Mouse (Mus musculus) c-Kit-positive CD71-negative TER-119-negative erythroid progenitor cells, embryonic 14.5 days (primary cell): ENCODE data around the gene Filip1.

Source experiments
- DNase-seq: peaks from one replicate; pipeline ENCODE4 v3.0.0-alpha.2; 2013; ENCODE audit warnings: low read depth

Gene Filip1

DNA sequence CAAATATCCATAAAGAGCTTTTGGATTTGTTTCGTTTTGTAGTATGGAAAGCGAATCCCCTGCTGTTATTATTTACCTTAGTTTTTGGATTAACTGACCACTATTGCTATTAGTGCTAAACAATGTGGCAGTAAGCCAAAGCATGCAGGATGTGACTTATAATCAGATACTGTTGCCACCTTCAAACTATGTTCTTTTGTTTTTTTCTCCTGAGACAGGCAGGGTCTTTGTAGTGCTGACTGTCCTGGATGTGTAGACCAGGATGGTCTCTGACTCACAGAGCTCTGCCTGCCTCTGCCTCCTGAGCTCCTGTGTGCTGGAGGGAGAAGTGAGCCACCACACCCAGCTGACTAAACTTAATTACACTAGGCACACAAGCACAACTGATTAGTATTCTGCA is 33.4 kb downstream of the Filip1 start:
- no peak for DNase-seq

DNA sequence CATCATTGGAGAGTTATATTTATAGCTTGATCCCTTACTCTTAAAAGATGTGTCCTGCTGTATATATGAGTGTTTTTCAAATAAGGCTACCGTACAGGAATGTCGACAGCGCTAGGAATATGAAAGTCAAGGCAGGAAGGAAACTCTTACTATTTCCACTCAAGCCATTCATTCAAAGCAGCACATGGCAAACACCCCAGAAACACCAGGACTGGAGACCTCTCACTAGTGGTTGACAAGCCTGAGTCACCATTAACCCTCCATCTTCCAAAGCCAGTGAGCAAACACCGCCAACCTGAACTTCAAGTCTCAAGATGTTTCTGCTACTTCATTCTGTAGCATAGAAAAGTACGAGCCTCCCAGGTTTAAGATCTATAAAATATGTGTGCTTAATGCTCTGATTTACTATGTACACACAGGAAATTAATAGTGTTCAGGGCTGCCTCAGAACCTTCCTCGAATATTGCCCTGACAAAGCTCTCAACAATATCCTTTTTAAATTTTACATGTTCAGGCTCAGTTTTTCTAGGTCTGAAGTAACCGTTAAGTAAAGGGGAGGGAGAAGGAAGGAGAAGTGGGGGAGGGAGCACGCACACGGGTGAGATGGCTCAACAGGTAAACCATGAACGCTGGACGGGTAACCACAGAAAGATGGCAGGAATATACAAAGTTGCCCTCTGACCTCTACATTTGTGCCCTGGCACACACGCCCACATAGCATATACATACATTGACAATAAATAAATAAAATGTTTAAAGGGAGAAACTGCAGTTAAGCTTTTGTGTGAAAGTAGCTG is 34.2 kb downstream of the Filip1 start:
- no peak for DNase-seq

DNA sequence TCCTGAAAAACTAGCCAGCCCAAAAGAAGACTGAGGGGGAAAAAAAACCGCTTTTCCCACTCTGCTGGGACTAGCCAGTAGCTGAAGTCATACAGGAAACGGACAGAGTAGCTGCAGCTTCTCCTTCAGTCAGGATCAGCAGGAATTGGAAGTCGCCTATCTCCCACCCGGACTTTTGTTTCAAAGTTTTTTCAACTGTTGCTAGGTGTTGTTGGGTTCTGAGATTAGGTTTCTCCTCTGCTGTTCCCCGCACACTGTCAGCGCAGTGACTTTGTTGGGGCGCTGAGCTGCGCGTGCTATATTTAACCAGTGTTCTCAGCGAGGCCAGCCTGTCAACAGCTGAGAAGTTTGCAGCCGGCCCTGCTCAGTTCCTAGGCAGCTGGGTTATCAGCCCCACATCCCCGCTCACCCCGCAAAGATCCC is 35.1 kb downstream of the Filip1 start:
- peak; percentile 18 for DNase-seq

- no peak for DNase-seq
These were observed 35.9 kb downstream of the Filip1 start for GRCm38 (mm10) chr9:79976789-79977188.

DNA sequence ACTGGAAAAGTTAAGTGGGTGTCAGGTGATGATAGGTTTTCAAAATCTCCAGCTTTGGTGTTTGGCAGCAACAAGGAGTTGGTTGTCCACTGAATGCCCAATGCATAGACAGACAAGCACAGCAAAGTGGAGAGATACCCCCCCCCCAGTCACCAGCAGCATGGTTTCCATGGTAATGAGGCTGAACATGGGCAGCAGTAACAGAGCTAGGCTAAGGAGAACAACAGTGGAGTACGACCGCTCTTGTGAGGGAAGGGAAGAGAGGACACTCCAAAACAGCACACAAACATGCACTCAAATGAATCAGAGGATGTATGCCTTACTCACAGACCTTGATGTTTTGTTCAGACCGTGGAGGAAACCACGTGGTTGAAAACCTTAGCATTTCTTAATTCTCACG is 37.5 kb downstream of the Filip1 start:
- no peak for DNase-seq

GRCm38 (mm10) chr9:79973582-79973981 is 39.1 kb downstream of the Filip1 start:
- DNase-seq = no peak

DNA sequence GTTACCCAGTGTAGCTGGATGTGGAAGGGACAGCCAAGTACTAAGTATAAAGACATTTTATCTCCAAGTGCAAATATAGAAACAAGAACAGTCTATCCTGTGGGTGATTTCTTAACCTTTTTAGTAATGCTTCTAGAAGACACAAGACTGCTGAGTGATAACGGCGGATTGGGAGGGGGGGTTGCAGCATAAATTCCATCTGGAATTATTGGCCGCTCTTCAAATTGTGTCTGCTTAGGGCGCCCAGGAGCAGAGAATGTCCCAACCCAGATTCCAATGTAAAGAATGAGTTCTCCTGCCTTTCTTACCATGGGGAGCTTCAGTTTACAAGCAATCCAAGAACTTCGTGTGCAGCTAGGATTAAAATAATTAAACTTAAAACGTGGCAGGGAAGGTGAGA is 39.9 kb downstream of the Filip1 start:
- DNase-seq = no peak

- no peak for DNase-seq
These were observed 41.0 kb downstream of the Filip1 start for GRCm38 (mm10) chr9:79971619-79972018.

GRCm38 (mm10) chr9:79970659-79971118 is 42.0 kb downstream of the Filip1 start:
- no peak for DNase-seq

- no peak for DNase-seq
These were observed 43.1 kb downstream of the Filip1 start for GRCm38 (mm10) chr9:79969544-79969943.

GRCm38 (mm10) chr9:79966711-79967487 is 45.8 kb downstream of the Filip1 start:
- no peak for DNase-seq

- DNase-seq = no peak
These were observed 46.9 kb downstream of the Filip1 start for GRCm38 (mm10) chr9:79965600-79966392.

DNA sequence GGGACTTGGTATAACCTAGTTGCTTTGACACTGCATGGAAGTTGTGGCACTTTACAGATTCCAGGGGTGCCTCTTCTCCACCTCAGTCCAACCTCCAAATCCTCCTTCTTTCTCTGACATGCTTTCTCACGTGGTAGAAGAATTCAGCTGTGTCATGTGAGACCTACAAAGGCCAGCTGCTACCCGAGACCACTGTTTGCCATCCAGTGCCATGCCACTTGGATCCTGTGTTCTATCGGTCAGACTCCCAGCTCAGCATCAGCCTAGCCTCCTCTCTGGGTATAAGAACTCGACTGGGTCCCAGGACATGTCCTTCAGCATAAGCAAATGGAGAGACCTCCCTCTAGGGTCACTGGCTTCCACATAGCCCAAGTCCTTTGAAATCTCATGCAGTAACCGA is 47.6 kb downstream of the Filip1 start:
- DNase-seq = no peak

GRCm38 (mm10) chr9:79961630-79962285 is 50.9 kb downstream of the Filip1 start:
- DNase-seq = no peak

DNA sequence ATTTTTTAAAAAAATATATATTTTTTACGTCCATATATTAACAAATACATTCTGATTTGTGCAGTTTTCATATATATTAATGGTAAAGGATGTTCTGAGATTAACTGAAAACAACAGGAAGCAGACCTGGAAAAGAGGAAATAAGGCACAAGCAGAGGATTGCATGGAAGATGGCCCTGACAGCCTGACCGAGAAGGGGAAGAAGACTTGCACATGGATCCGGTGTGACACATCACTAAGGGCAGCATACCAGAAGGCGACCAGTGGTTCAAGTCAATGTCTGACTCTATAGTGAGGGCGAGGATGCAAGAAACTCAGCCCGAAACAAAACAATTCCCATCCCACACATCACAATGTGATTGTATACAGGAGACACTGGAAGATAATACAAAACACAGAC is 52.2 kb downstream of the Filip1 start:
- no peak for DNase-seq

DNA sequence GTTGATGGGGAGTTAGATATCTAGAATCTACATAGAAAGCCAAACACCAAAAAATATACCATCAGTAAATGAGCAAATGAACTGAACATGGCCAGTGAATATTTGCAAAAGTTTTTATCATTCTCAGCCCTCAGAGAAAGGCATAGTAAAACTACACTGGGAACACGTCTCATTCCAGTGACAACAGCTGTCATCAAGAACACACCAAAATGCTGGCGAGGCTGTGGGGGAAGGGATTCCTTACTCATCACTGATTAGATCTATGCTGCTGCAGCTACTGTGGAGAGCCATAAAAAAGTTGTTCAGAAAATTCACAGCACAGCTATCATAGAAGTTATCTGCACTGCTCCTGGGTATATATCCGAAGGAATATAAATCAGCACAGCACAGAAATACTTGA is 54.3 kb downstream of the Filip1 start:
- DNase-seq = no peak

- DNase-seq = no peak
These were observed 57.7 kb downstream of the Filip1 start for GRCm38 (mm10) chr9:79954944-79955343.

- DNase-seq = no peak
These were observed 60.7 kb downstream of the Filip1 start for GRCm38 (mm10) chr9:79951984-79952383.

GRCm38 (mm10) chr9:79951339-79951738 is 61.3 kb downstream of the Filip1 start:
- DNase-seq = no peak

DNA sequence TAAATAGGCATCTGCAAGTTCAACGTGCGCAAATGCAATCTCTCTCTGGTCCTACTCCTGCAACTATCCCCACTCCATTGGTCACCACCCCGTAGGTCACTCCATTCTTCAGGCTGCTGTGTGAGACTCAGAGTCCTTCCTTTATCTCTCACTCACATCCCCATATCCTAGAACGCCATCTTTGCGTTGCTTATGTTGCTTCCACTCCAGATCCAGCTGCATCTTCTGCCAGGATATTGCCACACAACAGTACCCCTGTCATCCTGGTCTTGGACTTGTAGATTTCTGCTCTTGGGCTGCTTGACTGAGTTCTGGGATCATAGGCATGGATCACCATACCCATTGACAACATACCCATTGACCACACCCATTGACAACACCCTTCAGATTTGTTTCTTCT is 62.0 kb downstream of the Filip1 start:
- no peak for DNase-seq

DNA sequence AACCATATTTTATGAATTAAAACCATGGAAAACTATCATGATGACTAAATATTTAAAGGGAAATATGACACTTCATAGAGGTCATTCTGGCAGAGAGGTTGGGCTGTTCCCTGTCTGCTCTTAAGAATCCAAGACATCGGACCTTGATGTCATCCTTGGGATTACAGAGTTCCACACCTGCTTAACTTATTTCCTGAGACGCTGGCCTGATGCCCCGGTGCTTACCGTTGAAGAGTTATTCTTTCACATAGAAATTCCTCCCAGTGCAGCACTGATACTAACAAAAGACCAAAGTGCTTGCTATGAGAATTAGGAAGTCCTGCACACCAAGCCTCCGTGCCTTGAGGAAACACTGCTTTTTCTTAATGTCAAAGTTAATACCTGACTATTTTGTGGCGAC is 62.6 kb downstream of the Filip1 start:
- DNase-seq = no peak

DNA sequence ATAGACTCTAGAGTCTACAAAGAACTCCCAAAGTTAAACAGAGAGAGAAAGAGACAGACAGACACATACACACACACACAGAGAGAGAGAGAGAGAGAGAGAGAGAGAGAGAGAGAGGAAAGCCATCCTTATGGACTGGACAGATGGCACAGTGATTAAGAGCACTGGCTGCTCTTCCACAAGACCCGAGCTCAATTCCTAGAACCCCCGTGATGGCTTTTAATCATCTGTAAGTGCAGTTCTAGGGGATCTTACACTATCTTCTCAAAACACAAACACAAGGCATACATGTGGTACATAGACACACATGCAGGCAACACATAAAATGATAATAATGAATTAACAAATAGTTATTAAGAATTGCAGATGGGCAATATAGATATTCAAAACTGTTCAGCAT is 64.3 kb downstream of the Filip1 start:
- no peak for DNase-seq
